In genomic region chr13:107008174-107008573, GRCm38 (mm10) we compare ENCODE assay signal across 21 mouse cellular contexts. TPM values are rescaled to one million over a fixed set of nuclear protein-coding genes. Genes with fewer than 3 reads are reported as not detected.
DNase-seq lines count a peak whose midpoint lies in the region; ATAC-seq and TF ChIP-seq lines count a peak whose summit lies in the region.
"Had no signal": no experiment of that assay in that cellular context is flagged by ENCODE, and none has a peak within 500 bp of the region (broad histone marks: within the 10 kb centered on the region; RNA-seq: fewer than 3 reads in every experiment).

No protein-coding gene starts in this region.

- H3K4me3 ChIP-seq in liver, embryonic 13.5 days (replicated peaks): peak overlapping the region; percentile 7; the same call in 1 of the 2 replicates
- no peak overlapping the region for H3K4me3 ChIP-seq in liver, embryonic 11.5 days (ENCODE audit: low read depth, low read length)
- no peak overlapping the region for H3K4me3 ChIP-seq in MEL (ENCODE audit: control insufficient read depth in 1 of 2, insufficient read depth in 1 of 2, low read depth in 2 of 2, low read length in 2 of 2)
- H3K4me3 ChIP-seq in liver, embryonic 15.5 days (replicated peaks): no peak overlapping the region
- H3K4me3 ChIP-seq: embryonic facial prominence, embryonic 10.5 days; embryonic facial prominence, embryonic 12.5 days; forebrain, embryonic 13.5 days; forebrain, embryonic 15.5 days had no signal

- no peaks in the 10 kb centered on the region for H3K9me3 ChIP-seq in liver, embryonic 13.5 days (replicated peaks)
- no peaks in the 10 kb centered on the region for H3K9me3 ChIP-seq in liver, embryonic 11.5 days (ENCODE audit: control insufficient read depth, low read length)
- no peaks in the 10 kb centered on the region for H3K9me3 ChIP-seq in MEL (replicated peaks; ENCODE audit: insufficient read depth, low read length)
- H3K9me3 ChIP-seq in liver, embryonic 15.5 days (replicated peaks): no peaks in the 10 kb centered on the region
- H3K9me3 ChIP-seq: embryonic facial prominence, embryonic 10.5 days; embryonic facial prominence, embryonic 12.5 days; forebrain, embryonic 13.5 days; forebrain, embryonic 15.5 days had no signal

- H3K27ac ChIP-seq in liver, embryonic 13.5 days: peak overlapping the region; percentile 65
- no peak overlapping the region for H3K27ac ChIP-seq in liver, embryonic 11.5 days (ENCODE audit: low read depth, low read length)
- 0 out of 2 replicates have a peak overlapping the region, but pooled peaks have one; percentile 4 for H3K27ac ChIP-seq in MEL (ENCODE audit: control insufficient read depth, low read depth, low read length)
- H3K27ac ChIP-seq in liver, embryonic 15.5 days (replicated peaks): peak overlapping the region; percentile 55
- H3K27ac ChIP-seq: embryonic facial prominence, embryonic 10.5 days; embryonic facial prominence, embryonic 12.5 days; forebrain, embryonic 13.5 days; forebrain, embryonic 15.5 days had no signal

- no peak for TF ChIP-seq POLR2A in MEL (IDR thresholded peaks at IDR 0.05; ENCODE audit: control insufficient read depth in 1 of 2, insufficient read depth in 1 of 2, low read depth in 1 of 2, low read length in 2 of 2, poor library complexity in 1 of 2)

- no peak for DNase-seq in liver, embryonic 13.5 days
- no peak for DNase-seq in liver, embryonic 11.5 days (ENCODE audit: low spot score)
- no peak for DNase-seq in MEL (ENCODE audit: low read depth, low spot score)
- DNase-seq in spleen, postnatal 14 days (ENCODE audit: low spot score in 2 of 2): no peak
- no peak for DNase-seq in MN1 (ENCODE audit: low spot score)
- DNase-seq in layer of hippocampus, postnatal 25 days (ENCODE audit: extremely low spot score in 1 of 2, low spot score in 1 of 2): no peak
- DNase-seq: adrenal gland, adult 2 months; adrenal gland, postnatal 14 days; adrenal gland, postnatal 36 days; cerebellum, adult 11-12 months; cerebellum, adult 2 months; cerebellum, adult 9-10 months; cerebellum, postnatal 10 days; cerebellum, postnatal 25 days; forebrain, postnatal 0 days had no signal

- no peak for TF ChIP-seq RAD21 in MEL (IDR thresholded peaks at IDR 0.05; ENCODE audit: low read depth, low read length)

- H3K79me2 ChIP-seq in MEL (ENCODE audit: control insufficient read depth, insufficient read depth, low read length, poor library complexity): peaks cover 61% of the 10 kb centered on the region

- ATAC-seq in liver, embryonic 13.5 days (ENCODE audit: low read depth): peak; percentile 42
- ATAC-seq in liver, embryonic 11.5 days (replicated peaks; ENCODE audit: low FRiP score): no peak
- ATAC-seq in liver, embryonic 15.5 days (ENCODE audit: insufficient read depth): no peak
- peak; percentile 36; the same call in 1 of the 2 replicates for ATAC-seq in megakaryocyte progenitor cell, adult 5-6 weeks (replicated peaks; ENCODE audit: poor library complexity)
- ATAC-seq: forebrain, embryonic 13.5 days; forebrain, embryonic 15.5 days; forebrain, postnatal 0 days had no signal

- TF ChIP-seq EP300 in MEL (IDR thresholded peaks at IDR 0.05; ENCODE audit: low read depth in 1 of 2, low read length in 2 of 2): peak; percentile 14 to 40; a peak in 1 of 4 replicates

- no peaks in the 10 kb centered on the region for H3K27me3 ChIP-seq in liver, embryonic 13.5 days
- no peaks in the 10 kb centered on the region for H3K27me3 ChIP-seq in liver, embryonic 11.5 days (replicated peaks; ENCODE audit: control insufficient read depth, insufficient read depth, low read length)
- H3K27me3 ChIP-seq in MEL (ENCODE audit: control insufficient read depth in 1 of 2, insufficient read depth in 2 of 2, low read length in 2 of 2): no peaks in the 10 kb centered on the region
- no peaks in the 10 kb centered on the region for H3K27me3 ChIP-seq in liver, embryonic 15.5 days
- H3K27me3 ChIP-seq: embryonic facial prominence, embryonic 12.5 days; forebrain, embryonic 13.5 days; forebrain, embryonic 15.5 days had no signal

- no peak for TF ChIP-seq CTCF in MEL (IDR thresholded peaks at IDR 0.05 in 2 of 3, conservative IDR thresholded peaks at IDR 0.05 in 1 of 3; ENCODE audit: control insufficient read depth in 1 of 3, insufficient read depth in 1 of 3, low read depth in 2 of 3, low read length in 3 of 3, poor library complexity in 1 of 3, severe bottlenecking in 1 of 3)

- H3K4me2 ChIP-seq in liver, embryonic 13.5 days: peak overlapping the region; percentile 23; the same call in 1 of the 2 replicates
- no peak overlapping the region for H3K4me2 ChIP-seq in liver, embryonic 11.5 days
- H3K4me2 ChIP-seq in liver, embryonic 15.5 days: peak overlapping the region; percentile 34
- H3K4me2 ChIP-seq: embryonic facial prominence, embryonic 12.5 days; forebrain, embryonic 13.5 days; forebrain, embryonic 15.5 days had no signal

- no peak overlapping the region for H3K9ac ChIP-seq in liver, embryonic 13.5 days
- no peak overlapping the region for H3K9ac ChIP-seq in liver, embryonic 11.5 days (ENCODE audit: low read depth, low read length)
- H3K9ac ChIP-seq in MEL (ENCODE audit: control insufficient read depth, low read depth, low read length, poor library complexity, severe bottlenecking): no peak overlapping the region
- no peak overlapping the region for H3K9ac ChIP-seq in liver, embryonic 15.5 days
- H3K9ac ChIP-seq: embryonic facial prominence, embryonic 12.5 days; forebrain, embryonic 13.5 days; forebrain, embryonic 15.5 days; forebrain, postnatal 0 days had no signal

- peaks cover 74% of the 10 kb centered on the region for H3K4me1 ChIP-seq in liver, embryonic 13.5 days (replicated peaks)
- peaks cover 21% of the 10 kb centered on the region for H3K4me1 ChIP-seq in liver, embryonic 11.5 days (replicated peaks; ENCODE audit: control insufficient read depth, insufficient read depth, low read length)
- H3K4me1 ChIP-seq in MEL (ENCODE audit: control insufficient read depth in 1 of 2, insufficient read depth in 2 of 2, low read length in 2 of 2): peaks cover 20 to 38% of the 10 kb centered on the region in 2 experiments
- peaks cover 61% of the 10 kb centered on the region for H3K4me1 ChIP-seq in liver, embryonic 15.5 days (replicated peaks)
- H3K4me1 ChIP-seq: embryonic facial prominence, embryonic 10.5 days; embryonic facial prominence, embryonic 12.5 days had no signal

- 43% methylated on average over 4 of the region's 4 CpGs for WGBS in liver, embryonic 13.5 days (ENCODE audit: insufficient replicate concordance)
- WGBS in liver, embryonic 11.5 days: 63% methylated on average over 4 of the region's 4 CpGs
- 33% methylated on average over 4 of the region's 4 CpGs for WGBS in liver, embryonic 15.5 days (ENCODE audit: insufficient replicate concordance)

- no peaks in the 10 kb centered on the region for H3K36me3 ChIP-seq in liver, embryonic 13.5 days
- no peaks in the 10 kb centered on the region for H3K36me3 ChIP-seq in liver, embryonic 11.5 days (ENCODE audit: control insufficient read depth, insufficient read depth, low read length)
- H3K36me3 ChIP-seq in MEL (ENCODE audit: control insufficient read depth in 1 of 2, insufficient read depth in 2 of 2, low read length in 2 of 2): peaks cover 0 to 48% of the 10 kb centered on the region in 2 experiments; a peak in 3 of 4 replicates
- no peaks in the 10 kb centered on the region for H3K36me3 ChIP-seq in liver, embryonic 15.5 days (replicated peaks)
- H3K36me3 ChIP-seq: embryonic facial prominence, embryonic 10.5 days; embryonic facial prominence, embryonic 12.5 days; forebrain, embryonic 15.5 days had no signal

TF ChIP-seq in MEL, 35 proteins besides CTCF, POLR2A, EP300 and RAD21:
- no peak for TF ChIP-seq USF1 (IDR thresholded peaks at IDR 0.05; ENCODE audit: low read depth, low read length)
- TF ChIP-seq MAZ (IDR thresholded peaks at IDR 0.05; ENCODE audit: low read depth, low read length): no peak
- peak; percentile 67 for TF ChIP-seq GATA1 (IDR thresholded peaks at IDR 0.05; ENCODE audit: low read depth, low read length)
- no peak for TF ChIP-seq CHD2 (IDR thresholded peaks at IDR 0.05; ENCODE audit: low read length)
- 0 out of 2 replicates have a peak, but pooled peaks have one; percentile 34 for TF ChIP-seq SIN3A (IDR thresholded peaks at IDR 0.05; ENCODE audit: low read length)
- no peak for TF ChIP-seq BHLHE40 (IDR thresholded peaks at IDR 0.05; ENCODE audit: borderline replicate concordance, low read depth, low read length)
- no peak for TF ChIP-seq E2F4 (IDR thresholded peaks at IDR 0.05; ENCODE audit: borderline replicate concordance, low read depth, low read length)
- TF ChIP-seq ZMIZ1 (IDR thresholded peaks at IDR 0.05; ENCODE audit: low read depth, low read length): no peak
- no peak for TF ChIP-seq UBTF (IDR thresholded peaks at IDR 0.05; ENCODE audit: borderline replicate concordance, insufficient read depth, low read depth, low read length)
- TF ChIP-seq POLR2AphosphoS5 (IDR thresholded peaks at IDR 0.05; ENCODE audit: borderline replicate concordance, low read depth, low read length): no peak
- TF ChIP-seq TCF12 (IDR thresholded peaks at IDR 0.05; ENCODE audit: low read depth, low read length): 0 out of 2 replicates have a peak, but pooled peaks have one; percentile 11

RNA-seq across cellular contexts. Expression of gene Kif2a, which starts 13.8 kb away (rescaled TPM):
- polyA plus RNA-seq in liver, embryonic 13.5 days (2015; fragmentation: Nextera tagmentation; extraction: Ambion mirVana): 22.3 and 27.6 TPM in 2 replicates
- polyA plus RNA-seq in liver, embryonic 11.5 days (2014; fragmentation: Nextera tagmentation; extraction: Ambion mirVana): 22.0 and 22.5 TPM in 2 replicates
- 18.0 and 31.8 TPM in 2 replicates for total RNA-seq in MEL (2012; rRNA removed)
- 100 to 1,000 TPM; 135 to 310 TPM for polyA plus RNA-seq in MEL (2012; ENCODE audit: insufficient read depth in 1 of 2, insufficient read length in 2 of 2, low read depth in 1 of 2, low replicate concordance in 2 of 2, missing spikeins in 1 of 2)
- polyA plus RNA-seq in liver, embryonic 15.5 days (2015; fragmentation: Nextera tagmentation; extraction: Ambion mirVana): 23.1 and 30.6 TPM in 2 replicates
- total RNA-seq in megakaryocyte progenitor cell, adult 5-6 weeks (2015): 53.7 and 55.1 TPM in 2 replicates
- total RNA-seq in megakaryocyte progenitor cell, adult 5-6 weeks (2017): 15.2 and 18.0 TPM in 2 replicates
- 100 to 1,000 TPM; 116 to 128 TPM for total RNA-seq in layer of hippocampus, postnatal 25 days (2021)

Comparison
In these comparisons a context has a peak if more than half of its experiments do, and no peak if none do; other contexts are left out.
1. ATAC-seq: peak in liver, embryonic 13.5 days (single experiment) and megakaryocyte progenitor cell, adult 5-6 weeks (single experiment); none in liver, embryonic 11.5 days (single experiment) and liver, embryonic 15.5 days (single experiment).